Mouse (Mus musculus) skeletal muscle tissue, adult 2 months (tissue): ENCODE data around the gene Galnt15.

Experiments used
- DNase-seq: peaks from one replicate; pipeline ENCODE4 v3.0.0-alpha.2; 2012; ENCODE audit warnings: low read depth, low spot score

Galnt15 gene

DNA sequence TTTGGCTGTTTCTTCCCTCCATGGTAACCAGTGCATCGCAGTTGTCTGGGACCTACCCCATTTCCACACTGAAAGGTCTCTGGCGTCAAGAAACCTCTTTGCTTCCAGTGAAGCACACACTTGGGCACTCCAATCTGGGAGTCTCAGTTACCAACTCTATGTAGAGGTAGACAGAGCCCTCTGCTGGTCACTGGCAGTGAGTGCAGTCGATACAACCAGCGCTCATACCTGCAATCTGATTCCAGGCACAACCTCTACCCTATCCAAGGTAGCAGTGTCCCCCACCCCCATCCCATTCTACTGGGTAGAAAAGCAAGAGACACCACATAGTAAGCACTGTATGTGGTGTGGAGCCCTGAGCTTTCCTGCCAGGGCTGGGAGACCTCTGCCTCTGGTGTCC is 3.7 kb downstream of the Galnt15 start:
- DNase-seq = peak; percentile 78

DNA sequence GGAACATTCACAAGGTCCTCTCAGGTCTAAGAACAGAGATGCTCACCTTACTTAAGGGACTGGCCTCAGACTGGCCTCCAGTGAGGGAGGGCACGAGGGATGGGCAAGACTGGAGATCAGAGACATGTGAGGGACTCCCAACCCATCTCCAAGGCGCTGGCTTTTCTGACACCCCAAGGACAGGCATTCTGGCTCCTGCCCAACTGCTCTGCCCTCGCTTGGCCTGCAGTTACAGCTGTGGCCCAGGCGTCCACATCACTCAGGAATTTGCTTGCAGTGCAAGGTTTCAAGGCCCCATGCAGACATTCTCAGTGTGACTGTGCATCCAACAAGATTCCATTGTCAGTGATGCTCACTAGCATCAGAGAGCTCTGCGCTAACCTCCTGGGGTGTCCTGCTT is 7.7 kb downstream of the Galnt15 start:
- DNase-seq = no peak

DNA sequence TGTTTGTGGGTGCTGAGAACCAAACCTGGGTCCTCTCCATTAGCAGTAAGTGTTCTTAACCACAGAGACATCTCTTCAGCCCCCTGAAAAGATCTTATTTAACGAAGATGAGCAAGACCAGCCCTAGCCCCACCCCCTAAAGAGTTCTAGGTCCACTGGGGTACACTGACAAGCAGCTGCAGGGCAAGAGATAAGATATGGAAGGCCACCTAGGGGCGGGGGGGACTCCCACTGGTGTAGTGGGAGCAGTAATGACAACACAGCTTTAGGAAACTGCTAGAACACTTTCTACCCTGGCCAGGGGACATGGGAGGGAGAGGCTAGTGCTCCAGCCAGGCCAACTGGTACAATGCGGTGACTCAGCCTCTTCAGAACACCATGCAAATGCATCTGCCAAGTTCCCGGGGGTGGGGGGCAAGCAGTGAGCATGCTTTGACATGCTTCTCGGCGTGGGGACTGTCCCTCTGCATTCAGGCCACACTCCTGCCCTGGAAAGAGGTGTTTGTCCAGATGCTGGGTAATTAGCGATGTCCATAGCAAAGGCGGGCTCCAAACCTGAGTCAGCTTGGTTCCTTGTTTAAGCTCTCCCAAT is 9.0 kb downstream of the Galnt15 start:
- no peak for DNase-seq

DNA sequence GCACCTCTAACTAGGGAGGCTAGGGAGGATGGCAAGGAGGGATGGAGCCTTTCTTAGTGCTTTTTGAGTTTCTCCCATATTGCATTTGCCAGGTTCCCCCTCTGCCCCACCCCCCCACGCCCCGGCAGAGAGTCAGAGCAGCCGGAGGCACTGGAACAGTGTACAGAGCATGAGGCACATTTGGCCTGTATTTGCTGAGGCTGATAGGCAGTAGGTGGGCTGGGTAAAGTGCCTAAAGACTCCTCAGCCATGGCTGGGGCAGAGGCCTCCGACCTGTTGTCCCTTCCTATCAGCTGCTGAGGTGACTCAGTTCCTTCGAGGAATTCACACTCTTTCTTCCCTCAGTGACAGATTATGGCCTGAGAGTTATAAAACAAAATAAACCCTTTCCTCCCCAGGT is 13.3 kb downstream of the Galnt15 start:
- no peak for DNase-seq

DNA sequence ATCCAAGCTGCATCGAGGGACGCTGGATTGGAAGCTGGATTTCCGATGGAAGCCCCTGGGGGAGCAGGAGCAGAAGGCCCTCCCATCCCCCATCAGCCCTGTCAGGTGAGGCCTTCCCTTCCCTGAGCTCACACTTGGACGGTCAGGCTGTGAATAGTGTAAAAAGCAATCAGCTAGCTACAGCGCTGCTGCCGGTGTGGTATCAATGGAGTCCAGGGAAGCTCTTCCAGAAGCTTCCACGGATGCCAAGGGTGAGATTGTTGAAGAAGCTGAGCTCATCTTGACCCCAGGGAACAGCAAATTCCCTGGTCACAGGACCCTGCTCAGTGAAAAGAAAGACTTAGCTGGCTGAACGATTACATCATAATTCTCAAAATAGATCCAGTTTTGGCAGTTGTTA is 17.6 kb downstream of the Galnt15 start:
- peak; percentile 51 for DNase-seq

DNA sequence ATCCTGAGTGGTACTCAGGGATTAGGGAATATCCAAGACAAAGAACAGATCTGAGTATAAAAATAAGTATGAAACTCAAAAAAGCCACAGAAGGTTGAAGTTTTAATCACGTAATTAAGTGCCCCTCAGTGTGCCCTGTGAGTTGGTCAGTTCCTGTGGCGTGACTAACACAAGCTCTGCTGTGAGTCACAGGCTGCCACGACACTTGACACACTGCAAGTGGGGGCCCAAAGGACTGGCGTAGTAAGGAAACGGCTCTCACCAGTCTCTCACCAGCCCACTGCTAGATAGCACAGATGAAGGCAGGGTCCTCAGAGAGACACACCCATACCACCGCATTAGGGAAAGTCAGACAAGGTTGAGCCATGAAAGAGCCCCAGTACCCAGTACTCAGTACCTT is 21.4 kb downstream of the Galnt15 start:
- DNase-seq = no peak

DNA sequence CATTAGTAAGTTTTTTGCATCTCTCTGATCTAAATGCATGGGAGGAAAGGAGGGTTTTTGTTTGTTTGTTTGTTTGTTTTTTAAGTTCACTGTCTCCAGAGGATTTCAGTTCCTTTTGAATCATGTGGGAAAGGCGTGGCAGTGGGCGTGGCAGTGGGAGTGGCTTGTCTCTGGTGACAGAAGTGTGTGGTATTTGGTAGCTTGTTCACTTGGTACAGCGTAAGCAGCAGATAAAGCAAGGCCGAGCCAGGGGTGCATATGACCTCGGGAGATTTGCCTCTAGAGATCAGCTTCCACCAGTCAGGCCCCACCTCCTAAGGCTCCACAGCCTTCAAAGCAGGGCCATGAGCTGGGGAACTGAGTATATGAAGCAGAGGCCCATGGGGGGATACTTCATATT is 25.1 kb downstream of the Galnt15 start:
- DNase-seq = no peak

DNA sequence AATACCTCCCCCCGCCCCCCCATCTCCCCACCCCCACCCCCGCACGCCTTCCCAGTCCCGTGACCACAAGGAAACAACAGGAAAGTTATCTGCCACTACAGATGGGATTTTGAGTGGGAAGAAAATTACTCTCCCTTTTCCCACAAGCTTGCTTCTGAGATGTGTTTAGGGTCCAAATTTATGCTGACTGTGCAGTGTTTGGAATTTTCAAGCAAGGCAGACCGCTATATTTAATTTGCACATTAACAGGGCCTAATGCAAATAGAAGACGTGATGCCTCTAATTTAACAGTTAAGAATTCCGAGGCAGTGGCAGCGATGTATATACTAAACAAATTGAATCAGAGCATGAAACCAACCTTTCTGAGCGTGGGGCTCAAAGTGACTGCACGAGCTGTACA is 26.0 kb downstream of the Galnt15 start:
- no peak for DNase-seq

DNA sequence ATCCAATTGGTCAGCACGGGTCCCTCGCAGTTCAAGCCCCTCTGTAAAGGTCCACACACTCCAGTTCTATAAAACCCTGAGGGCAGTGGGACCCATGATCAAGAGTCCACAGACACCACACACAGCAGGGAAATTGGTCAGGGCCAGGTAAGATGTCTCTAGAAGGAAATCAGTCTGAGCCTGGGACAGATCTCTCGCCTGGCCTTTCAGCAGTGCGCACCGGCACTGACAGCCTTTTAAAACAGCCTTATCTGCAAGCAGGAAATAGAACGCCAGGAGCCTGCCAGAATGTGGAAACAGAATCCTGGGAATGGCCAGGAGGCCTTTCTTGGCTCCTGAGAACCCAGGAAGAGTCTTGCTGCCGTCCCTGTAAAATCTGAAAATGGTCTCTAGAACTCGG is 27.0 kb downstream of the Galnt15 start:
- DNase-seq = no peak

DNA sequence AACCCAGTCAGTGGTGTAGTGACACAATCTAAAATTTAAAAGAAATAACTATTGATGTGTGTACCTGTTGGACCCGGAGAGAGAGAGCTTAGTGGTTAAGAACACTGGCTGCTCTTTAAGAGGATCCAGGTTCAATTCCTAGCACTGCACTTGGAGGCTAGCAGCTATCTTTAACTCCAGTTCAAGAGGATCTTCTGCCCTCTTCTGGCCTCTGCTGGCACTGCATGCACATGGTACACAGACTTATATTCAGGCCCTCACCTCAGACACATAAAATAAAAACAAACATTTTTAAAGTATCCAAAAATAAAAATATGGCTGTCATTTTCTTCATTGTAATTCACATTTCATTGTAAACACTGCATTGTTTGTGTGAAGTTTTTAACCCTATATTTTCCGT is 27.9 kb downstream of the Galnt15 start:
- DNase-seq = no peak

DNA sequence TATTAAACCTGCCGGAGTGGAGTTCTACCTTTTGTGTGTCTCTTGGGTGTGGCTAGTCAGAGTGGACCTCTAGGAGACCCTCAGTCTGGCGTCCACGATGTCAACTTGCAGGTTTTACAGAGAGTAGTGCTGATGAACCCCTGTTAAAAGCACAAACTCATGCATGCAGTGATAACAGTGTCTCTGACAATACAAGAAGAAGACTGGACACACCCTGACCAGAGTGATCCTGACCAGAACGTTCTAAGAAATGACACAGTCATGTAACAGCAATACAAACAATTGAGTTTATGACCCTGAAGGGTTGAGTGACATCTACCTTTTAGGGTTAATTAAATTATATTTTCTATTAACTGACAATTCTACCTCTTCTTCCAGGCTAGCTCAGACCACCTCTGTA is 28.9 kb downstream of the Galnt15 start:
- DNase-seq = no peak

DNA sequence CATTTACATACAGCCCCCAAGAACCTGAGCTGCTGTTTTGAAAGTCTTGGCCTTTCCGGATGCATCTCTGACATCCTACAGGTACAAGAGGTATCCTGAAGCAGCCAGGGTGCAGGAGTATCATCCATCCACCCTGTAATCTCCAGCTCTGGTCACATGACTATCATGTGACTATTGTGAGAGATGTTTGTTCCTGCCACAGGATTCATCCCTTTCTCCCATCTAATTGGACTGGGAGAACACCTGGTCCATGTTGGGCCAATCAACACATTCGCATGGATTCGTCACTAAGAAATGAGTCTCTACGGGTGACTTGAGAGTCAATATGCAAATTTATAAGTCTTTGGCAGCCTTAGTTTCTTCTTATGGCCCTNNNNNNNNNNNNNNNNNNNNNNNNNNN is 32.6 kb downstream of the Galnt15 start:
- DNase-seq = no peak

DNA sequence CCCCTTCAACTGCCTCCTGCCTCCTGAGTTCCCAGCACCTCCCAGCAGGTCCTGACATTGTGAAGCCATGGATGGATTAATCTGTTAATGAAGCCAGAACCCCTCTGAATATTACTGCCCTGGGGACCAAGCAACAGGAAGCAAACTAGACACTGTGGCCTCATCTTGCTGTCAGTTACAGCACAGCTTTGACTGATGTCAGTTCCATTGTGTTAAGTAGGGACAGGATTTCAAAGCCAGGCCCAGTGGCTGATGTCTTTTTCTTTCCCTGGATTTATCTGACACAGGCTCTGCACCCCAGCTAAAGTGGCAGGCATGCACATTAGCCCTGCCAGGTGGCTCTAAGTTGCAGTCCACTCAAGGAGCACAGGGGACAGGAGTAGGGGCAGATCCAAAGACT is 44.0 kb downstream of the Galnt15 start:
- no peak for DNase-seq

DNA sequence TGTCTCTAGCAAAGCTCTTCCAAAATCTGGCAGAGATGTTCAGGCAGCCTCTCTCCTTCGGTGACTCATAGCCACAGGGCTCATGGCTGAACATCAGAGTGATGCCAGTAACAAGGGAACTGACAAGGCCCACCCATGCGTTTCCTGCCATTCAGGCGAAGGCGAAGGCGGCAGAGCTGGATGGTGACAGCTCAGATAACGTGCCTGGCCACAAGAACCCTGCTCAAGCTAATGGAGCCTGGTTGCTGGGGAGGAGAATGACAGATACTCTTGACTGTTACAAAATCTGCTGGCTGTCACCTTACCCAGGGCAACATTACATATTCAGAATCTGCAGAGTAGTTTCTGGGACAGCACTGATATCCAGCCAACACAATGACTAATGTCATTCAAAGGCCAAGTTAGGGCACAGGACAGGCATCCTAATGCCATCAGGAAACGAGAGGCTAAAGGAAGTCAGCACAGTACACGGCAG is 44.5 kb downstream of the Galnt15 start:
- peak; percentile 80 for DNase-seq

DNA sequence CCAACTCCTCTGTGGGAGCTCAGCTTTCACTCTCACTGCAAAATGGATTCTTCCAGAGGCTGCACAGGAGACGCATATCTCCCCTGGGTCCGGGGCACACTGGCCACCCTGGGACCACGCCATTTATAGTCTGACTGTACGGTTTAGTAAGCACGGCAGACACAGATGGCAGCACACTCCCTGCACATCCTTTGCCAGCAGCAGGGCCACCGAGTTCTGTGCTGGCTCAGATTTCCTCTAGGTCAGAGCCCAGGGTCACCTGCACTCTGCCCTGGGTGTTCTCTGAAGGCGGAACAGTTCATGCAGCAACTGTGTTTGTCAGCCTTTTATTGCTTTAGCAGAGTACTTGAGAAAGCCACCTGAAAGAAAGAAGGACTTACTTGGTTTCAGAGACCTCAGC is 45.1 kb downstream of the Galnt15 start:
- peak; percentile 76 for DNase-seq

DNA sequence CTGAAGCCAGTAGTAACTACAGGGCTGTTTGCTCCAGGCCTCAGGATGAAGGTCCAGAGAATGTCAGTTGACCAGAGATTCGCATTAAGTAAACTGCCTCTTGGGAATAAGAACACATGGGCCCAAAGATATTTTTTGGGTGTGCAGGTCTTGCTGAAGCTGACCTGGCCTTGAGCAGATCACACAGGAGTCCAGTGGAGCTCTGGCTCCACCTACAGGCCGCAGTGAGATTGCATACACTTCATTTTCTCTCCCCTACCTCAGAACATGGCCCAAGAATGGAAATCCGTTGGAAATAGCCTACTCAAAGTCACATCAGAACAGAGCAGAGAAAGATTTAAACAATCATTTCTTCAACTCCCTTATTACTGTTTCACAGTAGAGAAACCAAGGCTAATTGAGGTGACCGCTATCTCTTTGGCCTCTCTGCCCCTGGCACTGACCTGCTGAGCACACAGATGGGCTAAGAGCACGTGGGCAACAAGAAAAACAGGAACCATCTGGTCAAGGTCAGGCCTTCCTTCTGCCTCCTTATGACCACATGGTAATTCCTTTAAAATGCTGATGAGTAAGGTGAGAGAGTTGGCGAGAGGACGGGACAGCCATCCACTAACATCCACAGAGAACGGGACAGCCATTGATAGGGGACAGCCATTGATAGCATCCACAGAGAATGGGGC is 48.2 kb downstream of the Galnt15 start:
- DNase-seq = peak; percentile 75

DNA sequence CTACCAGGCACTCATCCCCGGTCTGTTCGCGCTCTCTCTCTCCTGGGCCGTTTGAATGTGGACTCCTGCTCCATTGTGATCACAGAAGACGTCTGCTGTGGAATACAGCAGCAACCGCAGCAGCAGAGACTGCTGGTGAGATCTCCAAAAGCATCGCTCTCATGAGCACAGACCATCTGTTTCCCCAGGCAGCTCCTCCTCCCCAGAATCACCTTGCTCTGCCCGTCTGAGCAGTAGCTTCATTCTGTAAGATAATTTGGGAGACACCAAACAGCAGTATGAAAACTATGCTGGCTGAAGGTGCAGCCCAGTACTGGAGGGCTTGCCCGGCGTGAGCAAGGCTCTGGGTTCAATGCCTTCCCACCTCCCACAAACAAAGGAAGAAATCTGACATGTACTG is 52.2 kb downstream of the Galnt15 start:
- no peak for DNase-seq

DNA sequence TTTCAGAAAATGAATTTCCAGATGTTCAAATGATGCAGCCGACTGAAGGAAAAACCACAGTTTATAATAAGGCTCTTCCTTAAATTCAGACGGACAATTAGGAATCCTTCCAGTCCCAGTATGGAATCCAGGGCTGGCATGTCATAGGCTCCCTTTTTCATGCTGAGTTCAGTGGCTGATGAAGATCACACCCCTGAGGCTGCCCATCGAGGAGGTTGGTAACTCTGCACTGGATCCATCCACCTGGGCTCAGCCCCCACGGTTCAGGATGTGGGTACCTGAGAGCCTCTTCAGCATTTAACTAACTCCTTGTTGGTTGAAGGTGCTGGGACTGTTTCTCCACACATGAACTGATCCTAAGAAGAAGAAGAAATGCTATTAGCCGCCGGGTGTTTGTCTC is 54.1 kb downstream of the Galnt15 start:
- no peak for DNase-seq

DNA sequence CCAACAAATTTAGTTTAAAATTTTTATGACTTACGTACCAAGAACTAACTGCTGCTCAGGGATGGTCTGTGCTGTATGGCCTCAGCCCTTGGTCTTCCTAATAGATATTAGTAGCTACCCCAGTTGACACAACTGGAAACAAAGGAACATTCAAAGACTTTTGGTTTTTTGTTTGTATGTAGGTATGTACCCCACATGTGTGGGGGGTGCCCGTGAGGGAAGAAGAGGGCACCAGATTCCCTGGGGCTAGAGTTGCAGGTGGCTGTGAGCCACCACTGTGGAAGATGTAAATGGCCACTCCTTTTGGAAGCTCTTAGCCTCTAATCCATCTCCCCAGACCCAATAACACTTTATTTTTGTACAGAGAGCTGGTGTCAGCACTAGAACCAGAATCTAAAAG is 54.7 kb downstream of the Galnt15 start:
- no peak for DNase-seq

DNA sequence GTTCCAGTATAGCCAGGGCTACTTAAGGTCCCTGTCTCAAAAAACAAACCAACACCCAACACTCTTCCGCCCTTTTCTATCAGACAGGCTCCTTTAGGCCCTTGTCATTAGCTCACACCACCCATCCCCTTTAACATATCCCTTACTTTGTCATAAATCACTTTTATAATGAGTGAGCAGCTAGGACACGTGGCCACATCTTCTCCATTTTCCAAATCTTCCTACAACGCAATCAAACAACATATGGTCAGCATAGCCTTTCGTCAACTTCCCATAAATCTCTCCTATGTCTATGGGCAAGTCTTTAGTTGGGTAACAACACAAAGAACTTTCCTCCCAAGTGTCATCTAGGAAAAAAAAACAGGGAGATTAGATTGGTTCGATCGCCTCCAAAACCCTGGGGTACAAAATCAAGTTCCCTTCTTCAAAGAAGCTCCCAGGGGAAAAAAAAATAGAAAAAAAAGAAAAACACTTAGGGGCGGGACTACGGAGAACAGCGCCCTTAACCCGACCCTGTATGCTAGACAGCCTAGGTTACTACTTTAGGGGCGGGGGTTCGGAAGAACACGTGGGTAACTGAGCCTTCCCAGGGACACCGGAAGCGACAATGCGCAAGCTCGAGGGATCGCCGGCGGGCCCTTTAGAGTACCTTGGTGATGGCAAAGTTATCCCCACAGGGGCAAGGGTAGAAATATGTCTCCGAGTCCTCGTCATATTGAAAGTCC is 56.1 kb downstream of the Galnt15 start, which contains the start of gene Oxnad1:
Gene Oxnad1, plus strand, starts transcription at position 614 of the 725 bp plus-strand sequence.
- DNase-seq = no peak

DNA sequence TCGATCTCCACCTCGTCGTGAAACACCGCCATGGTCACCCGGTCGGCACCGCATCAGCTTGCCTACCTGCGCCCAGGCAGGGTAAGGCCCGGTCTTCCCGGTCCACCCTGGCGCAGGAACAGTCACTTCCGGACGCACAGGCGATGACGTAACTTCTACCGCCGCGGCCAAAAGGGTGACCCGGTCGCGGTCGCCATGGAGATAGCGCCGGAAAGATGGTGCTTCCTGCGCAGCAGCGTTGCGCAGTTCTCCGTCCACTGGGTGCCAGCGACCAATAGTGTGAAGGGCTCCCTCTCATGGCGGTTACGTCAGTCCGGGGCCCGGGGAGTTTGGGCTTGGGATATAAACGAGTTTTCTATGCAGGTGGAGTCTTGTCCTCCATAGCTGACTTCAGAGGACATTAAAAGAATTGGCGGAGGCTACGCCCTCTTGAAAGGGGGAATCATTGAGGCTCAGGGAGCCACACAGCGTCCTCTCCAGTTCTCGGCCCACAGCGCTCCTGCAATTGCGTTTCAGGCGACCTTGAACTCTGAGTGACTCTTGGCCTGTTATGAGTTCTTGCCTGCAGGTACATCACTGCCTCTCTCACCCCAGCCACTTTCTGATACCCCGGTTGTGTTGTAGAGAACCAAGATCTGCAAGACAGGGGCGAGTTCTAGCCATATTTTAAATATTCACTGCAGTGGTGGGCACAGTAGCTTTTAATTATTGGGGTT is 56.9 kb downstream of the Galnt15 start, which contains the start of gene Dph3:
Gene Dph3, minus strand, starts transcription at position 244 of the 716 bp plus-strand sequence.
- DNase-seq = peak; percentile 99

DNA sequence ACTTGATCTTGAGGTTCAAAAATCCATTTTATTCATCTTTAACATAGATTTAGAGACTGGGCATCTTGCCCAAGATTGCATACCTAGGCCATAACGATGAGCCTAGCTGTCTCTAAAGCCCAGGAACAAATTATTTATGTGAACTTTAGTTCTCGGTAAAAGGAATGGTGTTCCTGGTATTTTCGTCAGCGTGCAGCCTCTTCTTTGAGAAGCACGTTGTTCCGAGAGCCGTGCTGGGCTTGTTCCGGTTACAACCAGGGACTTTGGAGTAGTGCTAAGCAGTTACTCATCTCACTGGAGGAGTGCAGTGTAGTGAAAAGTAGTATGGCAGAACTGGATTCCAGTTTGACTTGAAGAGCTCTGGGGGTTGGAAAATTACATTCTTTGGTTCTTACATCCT is 57.4 kb downstream of the Galnt15 start:
- peak; percentile 25 for DNase-seq
